Mouse (Mus musculus) brain, embryonic 14.5 days (tissue): Measurements from ENCODE around the gene Scyl1.

Experiments used
- CTCF ChIP-seq: fragments of 200-500 bp; IDR thresholded peaks from 2 replicates; pipeline ENCODE4 v1.5.1; 2012; ENCODE audit warnings: inconsistent platforms, mild to moderate bottlenecking, moderate library complexity, borderline replicate concordance; ENCODE audit not compliant: insufficient read depth, insufficient read length; ENCODE audit errors: extremely low read depth
- POLR2A ChIP-seq: fragments of 200-500 bp; IDR thresholded peaks from 2 replicates; pipeline ENCODE4 v1.6.1; 2012; ENCODE audit warnings: mild to moderate bottlenecking, inconsistent platforms, borderline replicate concordance; ENCODE audit not compliant: poor library complexity, insufficient read depth, insufficient read length, severe bottlenecking; ENCODE audit errors: extremely low read depth

DNA sequence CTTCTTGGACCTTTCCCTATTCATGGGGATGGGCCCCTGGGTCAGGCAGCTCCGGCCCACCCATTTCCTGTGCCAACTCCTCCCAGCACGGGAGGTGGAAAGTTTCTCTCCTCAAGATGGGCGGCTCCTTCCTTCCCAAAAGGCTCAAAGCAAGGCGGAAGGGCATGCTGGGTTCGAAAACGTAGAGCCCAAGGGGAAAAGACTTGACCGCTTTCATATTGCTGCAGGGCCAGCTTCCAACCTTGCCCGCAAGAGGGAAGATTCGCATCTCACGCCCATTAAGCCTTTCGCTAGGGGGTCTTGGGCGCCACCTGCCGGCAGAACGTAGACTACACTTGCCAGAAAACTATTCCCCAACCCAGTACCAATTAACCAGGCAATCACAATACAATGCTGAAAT, 43.5 kb downstream of the Scyl1 start:
- TF ChIP-seq CTCF: peak; percentile 97
- no peak for TF ChIP-seq POLR2A
